Mouse (Mus musculus) cerebellum, adult 9-10 months (tissue): ENCODE measurements around the gene Gemin8.

Source experiments
- DNase-seq: peaks from one replicate; pipeline ENCODE4 v3.0.0; 2022

Gene Gemin8

DNA sequence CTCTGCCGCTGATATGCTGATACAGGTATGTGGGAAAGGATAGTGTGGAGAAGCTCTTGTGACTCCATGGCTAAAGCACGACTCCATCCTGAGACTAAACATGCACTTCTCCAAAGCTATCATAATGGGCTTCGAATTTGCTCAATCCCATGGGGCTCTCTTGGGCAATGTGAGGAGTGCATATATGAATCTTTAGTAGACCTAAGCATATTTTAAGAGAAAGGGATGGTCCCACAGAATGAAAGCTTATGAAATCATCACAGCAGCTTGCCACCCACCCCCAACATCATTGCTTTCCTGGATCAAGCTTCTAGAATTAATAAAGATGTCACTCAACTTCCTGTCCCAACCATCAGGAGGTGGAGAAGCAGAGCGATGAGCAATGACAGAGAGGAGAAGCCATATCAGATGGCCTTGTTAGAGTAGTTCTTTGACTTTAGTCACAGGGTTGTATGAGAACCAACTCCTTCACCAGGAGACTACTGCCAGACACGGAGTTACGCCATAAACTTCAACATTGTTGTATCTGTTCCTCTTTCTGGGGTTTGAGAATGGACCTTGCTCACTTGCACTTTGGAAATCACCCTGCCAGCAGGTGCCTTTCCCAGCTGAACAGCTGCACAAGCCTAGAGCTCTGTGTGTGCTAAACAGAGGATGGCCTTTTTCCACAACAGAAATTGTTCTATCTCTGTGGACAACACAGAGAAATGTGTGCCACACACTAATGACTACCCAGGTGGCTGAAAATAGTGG is 60.4 kb downstream of the Gemin8 start:
- no peak for DNase-seq

DNA sequence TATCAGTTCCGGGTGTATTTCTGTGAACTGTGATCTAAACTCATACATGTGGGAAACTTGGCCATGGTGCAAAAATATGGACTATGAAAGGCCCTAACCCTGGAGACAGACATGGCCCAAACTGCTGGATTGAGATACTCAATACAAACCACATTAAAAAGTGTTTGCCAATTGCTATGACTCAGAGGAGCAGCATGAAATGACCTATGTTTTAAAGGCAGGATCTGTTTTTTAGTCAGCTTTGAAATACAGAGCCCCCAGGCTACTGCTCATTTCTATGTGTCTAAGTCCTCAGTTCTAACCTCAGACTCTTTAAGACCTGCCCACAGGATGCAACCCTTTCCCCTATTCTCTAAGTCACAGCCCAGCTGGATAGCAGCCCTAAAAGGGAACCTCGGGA is 65.9 kb downstream of the Gemin8 start:
- no peak for DNase-seq

DNA sequence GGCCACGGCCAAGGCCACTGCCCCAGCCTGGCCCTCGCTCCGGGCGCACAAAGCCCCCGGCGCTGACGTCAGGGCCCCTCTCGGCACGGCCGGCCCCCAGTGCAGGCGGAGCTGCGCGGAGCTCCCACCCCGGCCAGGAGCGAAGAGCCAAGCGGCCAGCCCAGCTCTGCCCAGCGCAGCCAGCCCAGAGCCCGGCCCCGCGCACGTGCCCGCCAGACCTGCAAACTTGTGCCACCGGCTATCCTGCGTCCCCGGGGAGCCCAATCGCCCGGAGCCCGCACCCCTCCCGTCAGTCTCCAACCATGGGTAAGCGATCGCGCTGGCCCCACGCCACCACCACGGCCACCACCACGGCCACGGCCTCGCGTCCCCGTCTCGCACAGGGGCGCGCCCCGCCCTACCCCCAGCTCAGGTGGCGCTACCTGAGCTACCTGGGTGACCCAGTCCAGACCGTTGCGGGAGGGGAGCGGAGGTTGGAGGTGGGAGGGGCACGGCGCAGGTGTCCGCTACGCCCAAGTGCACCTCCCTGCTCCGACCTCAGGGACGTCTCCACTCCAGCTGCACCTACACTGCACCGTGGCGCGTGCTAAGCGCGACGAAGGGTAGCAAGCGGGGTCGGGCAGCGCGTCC is 68.7 kb downstream of the Gemin8 start, which contains the start of gene Gpm6b:
Gene Gpm6b, plus strand, starts transcription at position 81 of the 630 bp plus-strand sequence.
- DNase-seq = peak; percentile 16

DNA sequence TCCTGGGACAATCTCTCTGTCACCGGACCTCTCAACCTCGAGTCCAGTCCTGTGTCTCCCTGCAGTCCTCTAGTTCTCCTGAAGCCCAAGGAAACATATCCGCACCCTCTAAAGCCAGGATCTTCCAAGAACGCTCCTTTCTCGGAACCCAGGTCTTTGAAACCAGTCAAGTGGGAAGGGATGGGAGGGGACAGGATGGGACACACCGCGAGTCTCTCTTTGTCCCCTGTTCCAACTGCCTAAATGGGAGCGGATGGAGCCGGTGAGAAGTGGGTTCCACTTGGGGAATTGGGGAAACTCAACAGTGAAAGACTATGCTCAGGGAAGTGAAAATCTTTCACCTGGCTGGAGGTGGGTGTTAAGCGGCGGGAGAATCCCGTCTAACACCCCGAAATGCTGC is 69.3 kb downstream of the Gemin8 start:
- no peak for DNase-seq
